Comparison of ENCODE assay signal across 16 mouse cellular contexts in genomic region chr13:102991196-102991595, GRCm38 (mm10).
"Had no signal": no experiment of that assay in that cellular context is flagged by ENCODE, and none has a peak within 500 bp of the region (broad histone marks: within the 10 kb centered on the region; RNA-seq: fewer than 3 reads in every experiment).

No protein-coding gene starts in this region.

- H3K4me3 ChIP-seq: neural tube, embryonic 13.5 days; neural tube, embryonic 15.5 days; stomach, embryonic 15.5 days had no signal

- H3K9me3 ChIP-seq: neural tube, embryonic 13.5 days; neural tube, embryonic 15.5 days; stomach, embryonic 15.5 days had no signal

- H3K4me2 ChIP-seq: neural tube, embryonic 13.5 days; neural tube, embryonic 15.5 days; stomach, embryonic 15.5 days had no signal

- H3K36me3 ChIP-seq: neural tube, embryonic 13.5 days; neural tube, embryonic 15.5 days; stomach, embryonic 15.5 days had no signal

- H3K4me1 ChIP-seq: stomach, embryonic 15.5 days had no signal

- H3K27ac ChIP-seq: neural tube, embryonic 13.5 days; neural tube, embryonic 15.5 days; stomach, embryonic 15.5 days; stomach, postnatal 0 days had no signal

- H3K27me3 ChIP-seq: neural tube, embryonic 13.5 days; neural tube, embryonic 15.5 days; stomach, embryonic 15.5 days had no signal

- DNase-seq: retina, postnatal 1 day; right cerebral cortex, adult 18-20 months; right cerebral cortex, postnatal 14 days; right cerebral cortex, postnatal 25 days; right cerebral cortex, postnatal 4 days; spleen, adult 18-20 months; thymus, adult 18-20 months; thymus, adult 2 months; thymus, postnatal 14 days; thymus, postnatal 25 days; thymus, postnatal 36 days; thymus, postnatal 4 days had no signal

- H3K9ac ChIP-seq: neural tube, embryonic 13.5 days; neural tube, embryonic 15.5 days; stomach, embryonic 15.5 days had no signal
